Comparison of ENCODE assay signal across 10 mouse cellular contexts in the genomic region with DNA sequence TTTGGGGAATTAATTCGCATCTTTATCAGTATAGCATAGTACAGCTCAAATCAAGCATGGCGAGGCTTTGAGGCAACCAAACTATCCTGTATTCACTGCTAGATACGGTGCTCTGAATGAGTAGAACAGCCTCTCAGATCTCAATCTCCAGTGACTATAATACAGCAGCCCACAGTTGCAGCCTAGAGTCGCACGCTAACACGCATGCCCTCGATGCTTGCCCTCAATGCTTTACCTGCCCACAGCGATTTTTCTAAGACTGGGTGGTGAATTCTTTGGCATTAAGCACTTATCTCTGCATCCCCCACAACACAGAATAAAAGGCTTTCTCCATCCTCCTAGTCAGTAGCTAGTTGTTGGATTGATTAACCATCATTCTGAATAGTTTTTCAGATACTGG.
DNase-seq lines count a peak whose midpoint lies in the region; ATAC-seq and TF ChIP-seq lines count a peak whose summit lies in the region.
"Had no signal": no experiment of that assay in that cellular context is flagged by ENCODE, and none has a peak within 500 bp of the region (broad histone marks: within the 10 kb centered on the region; RNA-seq: fewer than 3 reads in every experiment).

No protein-coding gene starts in this region.

- H3K4me1 ChIP-seq in lung, embryonic 15.5 days, result peaks cover 4% of the 10 kb centered on the region; the same call in 1 of the 2 replicates
- no peaks in the 10 kb centered on the region for H3K4me1 ChIP-seq in lung, adult 2 months (ENCODE audit: control insufficient read depth, insufficient read depth, low read length)
- peaks cover 16% of the 10 kb centered on the region for H3K4me1 ChIP-seq in hindbrain, embryonic 12.5 days
- peaks cover 19% of the 10 kb centered on the region for H3K4me1 ChIP-seq in midbrain, embryonic 14.5 days (ENCODE audit: control insufficient read depth, insufficient read depth, low read length)
- H3K4me1 ChIP-seq in liver, embryonic 11.5 days (replicated peaks; ENCODE audit: control insufficient read depth, insufficient read depth, low read length), result no peaks in the 10 kb centered on the region

- H3K27ac ChIP-seq in lung, embryonic 15.5 days, result no peak overlapping the region
- H3K27ac ChIP-seq in hindbrain, embryonic 12.5 days, result peak overlapping the region; percentile 70
- H3K27ac ChIP-seq in midbrain, embryonic 14.5 days (replicated peaks; ENCODE audit: low read depth, low read length), result peak overlapping the region; percentile 75
- H3K27ac ChIP-seq in liver, embryonic 11.5 days (ENCODE audit: low read depth, low read length), result no peak overlapping the region

- no peak overlapping the region for H3K9ac ChIP-seq in lung, embryonic 15.5 days
- no peak overlapping the region for H3K9ac ChIP-seq in hindbrain, embryonic 12.5 days
- 0 out of 2 replicates have a peak overlapping the region, but pooled peaks have one; percentile 23 for H3K9ac ChIP-seq in midbrain, embryonic 14.5 days (replicated peaks; ENCODE audit: low read length)
- H3K9ac ChIP-seq in liver, embryonic 11.5 days (ENCODE audit: low read depth, low read length), result no peak overlapping the region

- WGBS in lung, embryonic 15.5 days, result 82% methylated on average over 8 of the region's 8 CpGs
- 92% methylated on average over 8 of the region's 8 CpGs for WGBS in lung, adult 2 months
- WGBS in hindbrain, embryonic 12.5 days, result 59% methylated on average over 8 of the region's 8 CpGs
- WGBS in midbrain, embryonic 14.5 days, result 34% methylated on average over 8 of the region's 8 CpGs
- 84% methylated on average over 8 of the region's 8 CpGs for WGBS in liver, embryonic 11.5 days

- peak overlapping the region; percentile 60; the same call in 1 of the 2 replicates for H3K4me2 ChIP-seq in lung, embryonic 15.5 days
- H3K4me2 ChIP-seq in hindbrain, embryonic 12.5 days (replicated peaks), result peak overlapping the region; percentile 51
- peak overlapping the region; percentile 57 for H3K4me2 ChIP-seq in midbrain, embryonic 14.5 days (ENCODE audit: low read length)
- no peak overlapping the region for H3K4me2 ChIP-seq in liver, embryonic 11.5 days

- TF ChIP-seq CTCF in lung, adult 2 months (IDR thresholded peaks at IDR 0.05; ENCODE audit: insufficient read depth, low read length), result no peak

- no peak for DNase-seq in lung, adult 2 months
- peak; percentile 58 for DNase-seq in midbrain, embryonic 14.5 days
- DNase-seq in liver, embryonic 11.5 days (ENCODE audit: low spot score), result no peak
- no peak for DNase-seq in testis, postnatal 10 days (ENCODE audit: low spot score)
- DNase-seq in layer of hippocampus, postnatal 10 days (ENCODE audit: low spot score in 2 of 2), result no peak

- no peak for TF ChIP-seq POLR2A in lung, adult 2 months (IDR thresholded peaks at IDR 0.05; ENCODE audit: borderline replicate concordance, extremely low read depth, low read depth, low read length)

- no peaks in the 10 kb centered on the region; the same call in 1 of the 2 replicates for H3K27me3 ChIP-seq in lung, embryonic 15.5 days
- 0 out of 2 replicates have a peak, but pooled peaks cover 3% of the 10 kb centered on the region for H3K27me3 ChIP-seq in hindbrain, embryonic 12.5 days
- no peaks in the 10 kb centered on the region for H3K27me3 ChIP-seq in midbrain, embryonic 14.5 days (ENCODE audit: control insufficient read depth, insufficient read depth, low read length)
- H3K27me3 ChIP-seq in liver, embryonic 11.5 days (replicated peaks; ENCODE audit: control insufficient read depth, insufficient read depth, low read length), result no peaks in the 10 kb centered on the region
- H3K27me3 ChIP-seq: megakaryocyte, embryonic 14.5 days had no signal

- H3K36me3 ChIP-seq in lung, embryonic 15.5 days, result no peaks in the 10 kb centered on the region
- no peaks in the 10 kb centered on the region for H3K36me3 ChIP-seq in hindbrain, embryonic 12.5 days
- no peaks in the 10 kb centered on the region for H3K36me3 ChIP-seq in midbrain, embryonic 14.5 days (ENCODE audit: control insufficient read depth, insufficient read depth, low read length)
- H3K36me3 ChIP-seq in liver, embryonic 11.5 days (ENCODE audit: control insufficient read depth, insufficient read depth, low read length), result no peaks in the 10 kb centered on the region
- H3K36me3 ChIP-seq: G1E had no signal

- H3K4me3 ChIP-seq in lung, embryonic 15.5 days, result no peak overlapping the region
- no peak overlapping the region for H3K4me3 ChIP-seq in lung, adult 2 months (replicated peaks; ENCODE audit: extremely low read depth, low read depth, low read length)
- H3K4me3 ChIP-seq in hindbrain, embryonic 12.5 days, result no peak overlapping the region
- H3K4me3 ChIP-seq in midbrain, embryonic 14.5 days (replicated peaks; ENCODE audit: low read depth, low read length), result 0 out of 2 replicates have a peak overlapping the region, but pooled peaks have one; percentile 22
- no peak overlapping the region for H3K4me3 ChIP-seq in liver, embryonic 11.5 days (ENCODE audit: low read depth, low read length)

- no peaks in the 10 kb centered on the region for H3K9me3 ChIP-seq in lung, embryonic 15.5 days
- no peaks in the 10 kb centered on the region for H3K9me3 ChIP-seq in hindbrain, embryonic 12.5 days (replicated peaks)
- H3K9me3 ChIP-seq in midbrain, embryonic 14.5 days (ENCODE audit: control insufficient read depth, low read length), result no peaks in the 10 kb centered on the region
- H3K9me3 ChIP-seq in liver, embryonic 11.5 days (ENCODE audit: control insufficient read depth, low read length), result no peaks in the 10 kb centered on the region
- H3K9me3 ChIP-seq: megakaryocyte, embryonic 14.5 days had no signal

- no peak for ATAC-seq in lung, embryonic 15.5 days (ENCODE audit: borderline replicate concordance, extremely low read depth, low FRiP score, low TSS enrichment)
- no peak for ATAC-seq in hindbrain, embryonic 12.5 days (ENCODE audit: low FRiP score)
- no peak for ATAC-seq in midbrain, embryonic 14.5 days (ENCODE audit: low FRiP score, low TSS enrichment)
- no peak for ATAC-seq in liver, embryonic 11.5 days (replicated peaks; ENCODE audit: low FRiP score)
- no peak for ATAC-seq in megakaryocyte, adult 5-6 weeks (ENCODE audit: poor library complexity, severe bottlenecking)

Comparison
In these comparisons a context has a peak if more than half of its experiments do, and no peak if none do; other contexts are left out.
1. H3K27ac ChIP-seq: peak in hindbrain, embryonic 12.5 days (single experiment) and midbrain, embryonic 14.5 days (single experiment); none in lung, embryonic 15.5 days (single experiment) and liver, embryonic 11.5 days (single experiment).